Mouse (Mus musculus) adrenal gland, postnatal 10 days (tissue): ENCODE results near the gene Rbm19. TPM values are rescaled to one million over a fixed set of nuclear protein-coding genes. Genes with fewer than 3 reads are reported as not detected.

ENCODE experiments used
- DNase-seq: peaks from one replicate; pipeline ENCODE4 v3.0.0; 2021; ENCODE audit warnings: mixed read lengths
- total RNA-seq, 2 experiments: library from RNA; stranded (reverse); gene quantifications; 2 replicates each; pipeline ENCODE4 v1.2.3; 2021

The Rbm19 gene
- total RNA-seq, 2 experiments from 2014 or later, result 21.1 to 22.7 TPM

DNA sequence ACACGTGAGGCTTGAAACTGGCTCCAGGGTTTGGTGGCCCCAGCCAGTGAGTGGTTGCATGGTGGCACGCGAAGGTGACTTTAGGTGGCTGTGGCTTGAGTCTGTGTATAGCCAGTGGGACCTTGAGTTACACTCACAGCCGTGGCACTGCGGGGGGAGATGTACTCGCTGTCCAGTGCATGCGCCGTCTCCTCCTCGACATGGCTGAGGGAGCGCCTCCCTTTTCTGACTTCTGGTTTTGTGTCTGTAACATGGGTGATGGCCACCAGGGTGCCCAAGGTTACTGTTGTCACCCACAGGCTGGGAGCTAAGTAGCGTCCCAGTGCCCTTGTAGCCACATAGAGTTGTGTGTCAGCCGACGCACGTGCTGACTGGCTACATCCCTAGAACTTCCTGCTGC lies 19.1 kb downstream of the Rbm19 start:
- DNase-seq, result no peak

DNA sequence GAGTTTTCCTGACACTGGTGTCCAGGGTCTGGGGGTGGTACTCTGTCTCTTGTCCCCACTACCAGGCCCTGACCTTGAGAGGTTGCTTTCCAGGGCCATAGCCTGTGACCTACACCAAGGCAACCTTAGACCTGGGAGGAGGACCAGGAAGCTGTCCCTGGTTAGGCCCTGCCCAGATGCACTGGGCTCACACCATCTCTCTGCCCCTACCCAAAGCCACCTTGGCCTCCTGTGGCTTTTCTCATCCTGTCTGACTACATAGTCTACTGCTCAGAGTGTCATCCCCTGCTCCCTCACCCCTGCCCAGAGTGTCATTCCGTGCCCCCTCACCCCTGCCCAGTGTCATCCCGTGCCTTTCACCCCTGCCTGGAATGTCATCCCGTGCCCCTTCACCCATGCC lies 19.6 kb downstream of the Rbm19 start:
- DNase-seq, result no peak

DNA sequence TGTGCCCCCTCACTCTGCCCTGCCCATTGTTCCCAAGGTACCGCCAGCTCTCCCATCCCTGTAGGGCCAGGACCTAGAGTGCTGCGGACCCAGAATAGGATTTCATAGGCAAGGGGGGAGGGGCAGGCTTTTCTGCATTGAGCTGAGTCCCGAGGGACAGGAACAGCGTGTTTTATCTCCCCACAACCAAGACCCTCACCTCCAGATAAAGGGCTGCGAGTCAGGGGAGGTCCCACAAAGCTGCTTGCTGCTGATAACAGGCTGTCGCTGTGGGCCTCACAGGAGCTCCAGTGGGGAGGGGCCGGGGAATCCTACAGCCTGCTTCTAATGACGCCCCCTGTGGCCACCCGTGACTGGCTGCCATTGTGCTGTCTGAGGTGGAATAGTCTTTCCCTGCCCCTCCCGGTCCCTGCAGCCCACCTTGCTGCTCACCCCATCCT lies 20.0 kb downstream of the Rbm19 start:
- DNase-seq, result no peak

DNA sequence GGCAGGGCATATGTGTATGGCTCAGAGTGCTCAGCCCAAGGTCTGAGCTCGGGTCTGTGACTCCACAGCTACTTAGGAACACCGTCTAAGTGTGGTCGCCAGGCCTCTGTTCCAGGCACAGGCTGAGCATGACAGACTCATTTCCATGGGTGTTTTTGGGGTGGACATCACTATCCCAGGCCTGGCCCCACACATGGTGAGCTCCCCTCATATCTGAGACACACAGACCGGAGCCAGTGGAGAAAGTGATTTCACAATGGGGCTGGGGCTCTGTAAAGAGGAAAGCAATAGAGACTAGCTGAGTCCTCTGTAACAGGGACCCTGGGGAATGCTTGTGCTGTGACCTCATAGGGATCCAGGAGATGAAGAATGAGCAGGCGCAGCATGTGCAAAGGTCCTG lies 20.8 kb downstream of the Rbm19 start:
- DNase-seq, result no peak

DNA sequence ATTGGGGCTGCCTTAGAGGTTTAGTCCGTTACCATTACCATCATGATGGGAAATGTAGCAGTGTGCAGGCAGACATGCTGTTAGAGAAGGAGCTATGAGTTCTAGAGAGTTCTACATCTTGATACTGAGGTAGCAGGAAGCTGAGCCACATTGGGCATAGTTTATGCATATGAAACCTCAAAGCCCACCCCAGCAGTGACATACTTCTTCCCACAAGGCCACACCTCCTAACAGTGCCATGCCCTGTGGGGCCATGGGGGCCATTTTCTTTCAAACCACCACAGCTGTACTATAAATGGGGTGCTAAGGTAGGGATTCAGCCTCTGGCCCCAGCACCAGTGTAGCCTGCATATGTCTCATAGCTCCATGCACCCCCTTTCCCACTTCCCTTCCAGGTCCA lies 21.6 kb downstream of the Rbm19 start:
- no peak for DNase-seq

DNA sequence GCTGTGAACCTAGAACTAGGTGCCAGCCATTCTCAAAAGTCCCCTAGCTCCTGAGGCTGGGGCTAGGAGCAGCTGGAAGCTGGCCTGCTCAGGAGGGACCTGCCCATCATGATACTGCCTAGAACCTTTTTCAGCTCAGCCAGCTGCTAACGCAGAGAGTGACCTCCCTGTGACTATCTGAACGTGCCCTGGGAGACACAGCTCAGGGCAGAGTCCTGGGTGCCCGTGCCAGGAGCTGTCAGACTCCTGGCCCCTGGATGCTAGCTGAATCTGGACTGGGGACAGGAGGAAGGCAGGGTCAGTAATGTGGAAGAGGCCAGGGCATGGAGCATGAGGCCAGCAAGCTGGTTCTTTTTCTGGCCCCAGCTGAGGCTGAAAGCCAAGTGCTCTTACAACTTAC lies 22.1 kb downstream of the Rbm19 start:
- peak; percentile 14 for DNase-seq

DNA sequence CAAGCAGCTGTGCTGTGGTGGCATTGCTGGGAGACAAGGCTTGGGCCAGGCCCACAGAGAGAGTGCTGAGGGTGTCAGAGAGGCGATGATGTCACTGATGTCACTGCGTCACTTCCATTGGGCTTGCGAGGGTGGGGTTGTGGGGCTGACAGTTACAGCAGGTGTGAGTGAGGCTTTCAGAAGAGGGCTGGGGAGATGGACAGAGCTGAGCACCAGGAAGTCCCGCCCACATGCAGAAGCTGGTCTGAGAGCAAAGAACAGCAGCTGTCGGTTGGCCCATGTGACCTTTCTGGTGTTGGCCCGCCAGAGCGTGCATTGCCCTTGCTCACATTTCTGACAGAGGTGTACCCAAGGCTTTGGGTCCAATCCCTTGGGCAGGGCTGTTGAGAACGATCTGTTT lies 23.0 kb downstream of the Rbm19 start:
- DNase-seq, result no peak

DNA sequence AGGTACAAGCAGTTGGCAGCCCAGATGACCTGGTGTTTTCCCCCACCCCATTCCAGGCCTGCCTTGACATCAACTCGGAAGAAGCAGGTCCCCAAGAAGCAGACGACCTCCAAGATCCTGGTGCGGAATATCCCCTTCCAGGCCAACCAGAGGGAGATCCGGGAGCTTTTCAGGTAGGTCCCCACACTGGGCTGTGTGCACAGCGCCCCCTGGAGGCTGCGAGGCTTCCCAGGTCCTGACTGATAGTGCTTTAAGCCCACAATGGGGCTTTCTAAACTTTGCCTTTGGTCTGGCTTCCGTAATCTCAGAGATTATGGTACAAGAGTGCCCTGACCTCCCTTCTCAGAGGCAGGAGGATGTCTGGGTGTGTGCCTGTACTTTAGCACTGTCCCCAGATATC lies 27.7 kb downstream of the Rbm19 start:
- DNase-seq, result peak; percentile 42

DNA sequence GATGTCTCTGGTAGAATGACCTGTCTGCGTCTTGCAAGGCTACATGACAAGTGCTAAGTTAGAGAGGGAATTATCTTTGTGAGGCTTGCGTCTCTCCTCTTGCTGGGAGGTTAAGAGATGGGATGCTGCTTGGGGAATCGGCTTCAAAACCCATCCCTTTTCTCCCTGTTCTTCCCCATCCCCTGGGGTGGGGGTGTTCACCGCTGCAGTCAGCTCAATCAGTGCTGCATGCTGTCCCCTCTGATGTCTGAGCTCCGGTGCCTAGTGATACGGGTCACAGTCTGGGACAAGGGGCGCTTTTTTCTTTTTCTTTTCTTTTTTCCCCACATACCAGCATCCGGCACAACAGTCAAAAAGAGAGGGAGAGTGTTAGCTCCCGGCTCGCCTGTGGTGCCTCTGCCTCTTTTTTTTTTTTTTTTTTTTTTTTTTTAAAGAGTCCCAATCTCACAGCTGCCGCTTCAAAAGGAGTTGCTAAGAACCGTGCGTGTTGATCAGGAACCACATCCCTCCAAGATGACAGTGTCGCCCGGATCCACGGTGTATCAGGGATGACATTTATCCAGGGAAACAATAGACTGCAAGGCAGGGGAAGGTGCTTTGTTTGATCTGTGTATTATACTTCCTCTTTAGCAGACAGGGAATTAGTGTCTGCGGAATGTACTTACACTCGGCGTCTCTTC lies 29.2 kb downstream of the Rbm19 start:
- DNase-seq, result no peak

DNA sequence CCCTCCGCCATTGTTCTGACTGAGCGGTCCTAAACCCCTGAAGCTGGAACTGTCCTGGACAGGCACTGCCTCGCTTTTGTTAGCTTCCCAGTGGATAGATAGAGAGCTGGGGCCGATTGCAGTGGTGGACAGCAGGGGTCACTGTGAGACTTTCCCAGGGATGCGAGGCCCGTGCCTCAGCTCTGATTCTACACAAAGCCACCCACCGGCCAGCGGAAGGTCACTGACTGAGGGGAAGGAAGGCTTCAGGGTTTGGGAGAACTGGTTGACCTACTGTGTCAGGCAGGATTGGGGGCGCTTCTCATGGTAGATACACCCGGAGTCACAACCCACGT lies 29.8 kb downstream of the Rbm19 start:
- peak; percentile 67 for DNase-seq

DNA sequence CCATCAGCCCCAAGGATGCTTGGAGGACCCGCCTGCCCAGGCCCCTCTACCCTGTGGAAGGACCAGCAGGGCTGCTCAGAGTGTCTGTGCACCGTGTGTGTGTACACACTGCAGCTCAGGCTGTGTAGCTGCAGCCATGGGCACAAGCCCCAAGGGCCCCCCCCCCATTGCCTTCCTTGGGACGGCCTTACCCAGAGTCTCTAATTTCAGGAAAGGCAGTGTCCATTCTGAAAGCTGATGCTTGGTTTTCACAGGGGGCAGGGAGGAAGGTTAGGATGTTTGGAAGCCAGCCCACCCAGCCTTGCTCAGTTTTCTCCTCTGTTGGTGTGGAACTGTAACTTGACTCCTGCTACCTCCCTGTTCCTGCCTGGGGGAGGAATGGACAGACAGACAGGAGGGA lies 30.6 kb downstream of the Rbm19 start:
- no peak for DNase-seq

DNA sequence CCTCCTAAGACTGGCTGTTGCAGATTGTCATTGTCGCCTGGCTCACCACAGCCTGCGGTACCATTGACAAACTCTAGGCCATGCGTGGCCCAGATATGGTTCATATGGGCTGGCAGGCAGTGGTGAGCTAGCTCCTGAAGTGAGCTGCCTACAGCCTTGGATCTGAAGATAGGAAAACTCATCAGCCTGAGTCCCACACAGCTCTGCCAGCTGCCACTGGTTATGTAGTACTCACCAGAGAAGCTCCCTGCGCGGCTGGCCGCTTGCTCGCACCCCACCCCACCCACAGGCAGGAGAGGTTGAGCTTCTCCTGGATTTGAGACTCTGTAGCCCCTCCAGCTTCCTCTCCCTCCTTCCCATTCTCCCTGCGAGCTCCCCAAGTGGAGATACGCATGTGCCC lies 32.0 kb downstream of the Rbm19 start:
- no peak for DNase-seq

DNA sequence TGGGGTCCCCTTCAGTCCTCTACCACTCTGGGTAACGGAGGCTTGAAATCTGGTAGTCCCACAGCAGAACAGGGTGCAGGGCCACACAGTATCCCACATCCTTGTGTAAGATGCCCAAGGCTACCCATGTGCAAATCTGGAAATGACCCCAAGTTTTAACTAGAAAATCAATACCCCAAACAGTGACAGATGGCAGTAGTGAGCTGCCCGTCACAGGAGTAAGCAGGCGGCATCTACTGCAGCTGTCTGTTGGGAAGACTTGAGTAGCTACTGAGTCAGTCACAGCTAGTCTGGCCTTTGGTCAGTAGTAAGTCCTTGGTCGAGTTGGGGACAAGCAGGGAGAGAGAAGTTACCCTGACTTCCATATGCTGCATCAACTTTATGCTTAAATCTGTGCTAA lies 34.9 kb downstream of the Rbm19 start:
- DNase-seq, result peak; percentile 17

DNA sequence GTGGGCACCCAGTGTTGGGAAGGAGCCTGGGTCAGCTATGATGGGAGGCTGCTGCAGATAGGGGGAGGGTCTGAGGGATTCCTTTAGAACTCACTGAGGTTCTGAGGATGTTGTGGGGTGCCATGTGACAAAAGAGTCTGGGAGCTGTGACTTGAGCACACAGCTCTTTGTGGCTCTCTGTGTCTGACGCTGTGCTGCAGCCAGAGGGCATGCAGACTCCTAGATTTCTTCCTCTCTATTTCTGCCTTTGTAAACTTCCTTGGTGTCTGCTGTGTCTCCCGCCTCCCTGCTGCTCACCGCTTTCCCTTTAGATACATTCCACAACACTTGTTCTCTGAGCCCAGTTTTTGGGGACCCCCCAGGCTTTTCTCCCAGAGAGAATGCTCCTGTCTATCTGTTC lies 36.9 kb downstream of the Rbm19 start:
- DNase-seq, result no peak

DNA sequence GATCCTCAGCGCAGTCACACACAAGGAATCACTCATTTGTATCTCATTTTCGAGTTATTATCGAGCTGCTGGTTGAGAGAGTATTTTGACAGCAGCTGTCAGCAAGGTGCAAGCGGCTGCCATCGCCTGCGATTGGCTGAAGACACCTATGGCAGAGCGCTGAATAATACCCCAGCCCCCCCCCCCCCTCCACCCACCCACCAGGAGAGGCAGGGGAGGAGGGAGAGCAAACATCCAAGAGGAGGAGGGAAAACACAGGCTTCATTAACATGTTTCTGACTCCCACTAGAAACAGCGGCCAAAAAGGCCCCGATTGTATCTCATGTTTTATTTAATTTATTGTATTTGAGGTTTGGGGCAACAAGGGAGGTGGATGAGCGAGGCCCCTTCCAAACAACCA lies 39.4 kb downstream of the Rbm19 start:
- no peak for DNase-seq

DNA sequence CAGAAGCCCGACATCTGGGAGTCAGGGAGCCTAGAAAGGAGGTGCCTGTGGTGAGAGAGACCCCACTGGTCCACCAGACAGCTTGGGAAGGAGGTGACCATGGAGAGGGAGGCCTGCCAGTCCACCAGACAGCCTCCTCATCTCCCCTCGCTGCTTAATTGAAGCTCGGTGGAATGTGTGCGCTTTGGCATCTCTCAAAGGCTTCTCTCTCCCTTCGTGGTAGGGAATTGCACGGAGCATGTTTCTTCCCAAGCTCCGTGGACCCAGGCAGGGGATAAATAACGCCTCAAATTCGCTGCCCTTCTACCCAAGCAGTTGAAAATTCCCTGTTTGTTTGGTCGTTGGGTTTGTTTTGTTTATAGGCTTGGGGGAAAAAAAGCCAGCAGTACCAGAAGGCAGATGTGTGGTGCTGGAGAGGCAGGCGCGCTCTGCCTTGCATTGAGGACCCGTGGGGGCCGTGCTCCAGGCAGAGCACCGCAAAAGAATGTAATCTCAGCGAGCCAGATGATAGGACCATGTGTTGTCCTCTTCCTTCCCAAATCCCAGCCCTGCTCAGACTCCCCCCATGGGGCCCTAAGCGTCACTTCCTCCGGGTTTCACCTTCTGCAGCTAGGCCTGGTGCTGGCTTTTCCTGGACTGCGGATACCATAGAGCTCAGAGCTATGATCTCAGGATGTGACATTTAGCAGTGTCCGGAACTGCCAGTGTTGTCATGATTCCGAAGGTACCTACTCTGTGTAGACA lies 40.1 kb downstream of the Rbm19 start:
- DNase-seq, result peak; percentile 38

DNA sequence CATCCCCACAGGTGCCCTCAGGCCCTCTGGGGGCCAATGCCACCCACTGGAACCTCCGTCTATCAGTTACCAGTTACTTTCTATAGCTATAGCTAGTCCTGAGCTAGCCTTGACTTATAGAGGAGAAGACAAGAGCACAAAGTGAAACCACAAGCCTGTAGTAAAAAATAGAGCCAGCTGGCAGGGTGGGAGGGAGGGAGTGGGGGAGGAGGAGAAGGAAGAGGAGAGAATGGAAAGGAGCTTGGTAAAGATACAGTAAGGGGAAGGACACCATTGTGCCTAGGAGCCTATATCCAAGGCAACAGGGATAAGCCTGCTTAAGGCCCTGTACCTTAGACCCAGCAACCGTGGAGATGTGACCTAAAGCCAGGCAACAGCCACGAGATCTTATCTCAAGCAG lies 40.9 kb downstream of the Rbm19 start:
- no peak for DNase-seq

DNA sequence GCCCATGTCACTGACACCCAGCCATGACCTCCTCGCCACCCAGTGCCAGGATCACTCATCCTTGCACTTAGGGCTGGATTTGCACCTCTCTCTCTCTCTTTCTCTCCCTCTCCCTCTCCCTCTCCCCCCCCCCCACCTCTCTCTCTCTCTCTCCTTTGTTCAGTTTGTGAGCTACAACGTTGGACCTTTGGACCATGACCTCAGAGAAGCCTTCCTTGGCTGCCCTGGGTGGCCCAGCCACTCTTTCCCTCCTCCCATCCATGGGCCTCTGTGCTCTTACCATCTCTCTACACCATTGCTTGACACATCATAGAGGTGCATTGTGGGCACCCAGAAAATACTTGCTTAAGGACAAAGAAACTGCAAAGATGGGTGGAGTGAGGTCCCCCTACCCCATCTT lies 42.2 kb downstream of the Rbm19 start:
- DNase-seq, result no peak

DNA sequence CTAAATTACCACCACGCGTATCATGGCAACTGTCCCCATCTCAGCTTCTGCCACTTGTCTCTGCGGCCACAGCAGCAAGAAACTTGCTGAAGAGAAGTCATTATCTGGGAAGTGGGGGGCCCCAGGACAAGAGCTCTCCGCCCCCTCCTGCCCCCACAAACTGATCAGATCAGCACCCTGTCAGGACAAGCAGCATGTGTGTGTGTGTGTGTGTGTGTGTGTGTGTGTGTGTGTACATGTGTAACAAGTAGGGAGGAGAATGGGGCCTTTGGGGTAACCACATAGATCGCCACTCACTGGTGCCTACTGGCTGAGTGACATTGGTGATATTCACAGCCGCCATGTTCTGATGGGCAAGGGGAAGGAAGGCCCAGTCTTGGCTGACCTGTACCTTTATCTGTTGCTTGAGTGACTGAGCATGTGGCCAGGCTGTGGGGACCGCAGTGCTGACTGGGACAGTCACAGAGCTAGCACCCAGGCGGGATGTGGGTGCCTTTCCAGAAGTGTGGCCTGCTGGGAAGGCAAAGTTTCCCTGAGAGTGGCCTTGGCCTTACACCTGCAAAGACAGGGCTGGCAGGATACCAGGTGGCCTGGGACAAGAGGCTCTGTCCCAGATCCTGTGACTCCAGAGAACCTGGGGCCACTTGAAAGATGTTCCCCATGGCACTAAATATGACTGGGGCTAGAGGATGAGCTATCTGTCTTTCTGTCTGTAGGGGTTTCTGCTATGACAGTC lies 44.8 kb downstream of the Rbm19 start:
- DNase-seq, result no peak

DNA sequence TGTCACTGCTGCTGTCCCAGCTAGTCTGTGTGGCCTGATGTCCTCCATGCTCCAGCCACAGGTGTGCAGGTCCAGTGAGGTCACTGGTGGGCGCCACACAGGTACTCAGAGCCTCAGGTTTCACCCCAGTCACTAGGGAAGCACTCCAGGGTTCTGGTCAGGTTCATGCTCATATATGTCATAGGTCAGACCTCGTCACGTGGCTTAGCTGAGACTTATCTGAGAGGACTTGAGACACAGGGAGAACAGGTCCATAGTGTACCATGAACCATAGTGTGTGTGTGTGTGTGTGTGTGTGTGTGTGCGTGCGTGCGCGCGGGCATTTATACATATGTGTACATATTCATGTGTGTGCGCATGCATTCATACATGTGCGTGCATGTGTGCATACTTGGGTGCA lies 46.4 kb downstream of the Rbm19 start:
- DNase-seq, result no peak

DNA sequence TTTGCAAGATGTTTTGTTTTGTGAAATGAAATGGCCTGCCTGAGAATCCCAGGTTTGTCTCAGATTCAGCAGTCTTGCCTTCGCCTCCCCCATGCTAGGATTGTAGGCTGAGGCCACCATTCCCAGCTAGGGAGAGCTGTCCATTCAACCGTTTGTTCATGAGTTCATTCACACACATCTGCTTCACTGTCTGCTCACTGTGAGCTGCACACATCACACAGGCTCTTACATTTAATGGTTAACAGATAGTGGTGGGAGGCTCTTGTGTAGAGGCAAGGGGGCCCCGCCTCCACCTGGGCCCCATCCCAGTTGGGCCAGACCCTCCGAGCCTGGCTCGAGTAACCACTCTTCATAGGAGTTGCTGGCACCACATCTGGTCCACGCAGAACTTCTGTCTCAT lies 47.2 kb downstream of the Rbm19 start:
- no peak for DNase-seq

DNA sequence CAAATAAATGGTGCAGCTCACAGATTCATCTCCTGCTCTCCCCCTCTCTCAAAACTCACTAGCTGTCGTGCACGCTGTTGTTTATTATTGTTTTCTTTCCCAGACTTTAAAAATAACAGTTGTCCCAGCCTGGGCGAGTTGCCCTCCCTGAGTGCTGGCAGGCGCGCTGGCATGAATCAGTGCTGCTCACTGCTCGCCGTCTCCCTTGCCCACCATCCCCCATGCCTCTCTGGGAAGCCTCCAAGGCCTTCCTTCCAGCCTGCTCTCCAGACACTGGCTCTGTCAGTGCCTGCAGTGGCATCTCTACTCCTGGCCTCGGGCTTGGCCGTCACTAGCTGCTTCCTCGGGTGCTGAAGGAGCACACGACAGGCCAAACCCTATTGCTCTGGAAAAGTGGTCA lies 48.2 kb downstream of the Rbm19 start:
- peak; percentile 77 for DNase-seq

DNA sequence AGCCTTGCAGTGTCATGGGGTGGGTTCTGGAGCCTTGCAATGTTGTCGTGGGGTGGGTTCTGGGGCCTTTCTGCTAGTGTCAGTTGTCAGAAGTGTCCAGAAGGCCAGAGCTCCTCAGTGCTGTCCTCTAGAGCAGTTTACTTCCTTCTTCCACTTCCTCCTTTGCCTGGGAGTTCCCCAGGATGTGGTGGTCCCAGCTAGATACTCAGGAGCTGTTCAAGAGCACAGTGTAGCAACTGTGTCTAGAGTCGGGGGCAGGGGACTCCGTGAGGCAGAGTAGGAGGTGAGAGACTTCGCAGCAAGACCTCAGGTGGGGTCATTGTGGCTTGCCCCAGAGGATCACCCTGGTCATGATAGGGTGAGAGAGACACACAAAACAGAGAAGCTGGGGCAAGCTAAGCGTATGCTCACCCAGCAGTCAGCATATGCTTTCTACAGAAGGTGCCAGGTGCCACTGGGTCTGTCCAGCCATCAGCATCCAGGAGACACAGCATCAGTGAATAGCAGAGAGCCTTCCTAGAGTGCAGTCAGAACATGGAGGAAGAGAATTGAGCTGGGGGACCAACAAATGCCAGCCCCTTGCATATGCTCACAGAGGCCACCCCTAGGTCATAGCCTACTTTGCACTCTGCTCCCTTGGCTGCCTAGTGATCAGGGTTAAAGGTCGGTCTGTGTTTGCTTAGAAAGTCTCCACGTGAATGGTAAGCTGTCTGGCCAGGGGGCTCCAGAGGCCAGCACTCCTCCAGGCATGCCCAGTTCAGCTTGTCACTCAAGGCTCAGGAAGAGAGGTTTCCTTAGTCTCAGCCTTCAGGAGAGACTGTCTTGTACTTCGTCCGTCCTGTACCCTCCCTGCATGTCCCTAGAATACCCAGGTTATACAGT lies 49.0 kb downstream of the Rbm19 start:
- no peak for DNase-seq
